Comparison of ENCODE assay signal across 8 mouse cellular contexts in genomic region chr5:64159781-64160704, GRCm38 (mm10). TPM values are rescaled to one million over a fixed set of nuclear protein-coding genes. Genes with fewer than 3 reads are reported as not detected.
DNase-seq lines count a peak whose midpoint lies in the region; ATAC-seq lines count a peak whose summit lies in the region.

No protein-coding gene starts in this region.

- H3K4me1 ChIP-seq in intestine, embryonic 15.5 days (replicated peaks): peaks cover 15% of the 10 kb centered on the region; the same call in 1 of the 2 replicates

- WGBS in intestine, embryonic 15.5 days: 0% methylated on average over 54 of the region's 63 CpGs

- peak overlapping the region; percentile 67 for H3K9ac ChIP-seq in intestine, embryonic 15.5 days

- DNase-seq in R1 (ENCODE audit: low read depth, low spot score): peak; percentile 65
- peak; percentile 46 to 62 for DNase-seq in cerebellum, postnatal 4 days (ENCODE audit: low spot score in 2 of 2)
- DNase-seq in gastrocnemius, postnatal 36 days: peak; percentile 62 to 65
- DNase-seq in left cerebral cortex, postnatal 36 days (ENCODE audit: low spot score in 2 of 2): peak; percentile 78 to 82
- peak; percentile 68 for DNase-seq in mesoderm, embryonic 11.5 days (ENCODE audit: low read depth, low spot score)
- peak; percentile 83 for DNase-seq in right cerebral cortex, postnatal 25 days
- peak; percentile 52 for DNase-seq in urinary bladder, postnatal 25 days (ENCODE audit: low spot score)

- H3K9me3 ChIP-seq in intestine, embryonic 15.5 days: no peaks in the 10 kb centered on the region

- peak overlapping the region; percentile 98 for H3K4me2 ChIP-seq in intestine, embryonic 15.5 days (replicated peaks)

- H3K36me3 ChIP-seq in intestine, embryonic 15.5 days: no peaks in the 10 kb centered on the region

- H3K27ac ChIP-seq in intestine, embryonic 15.5 days: peak overlapping the region; percentile 51

- intact Hi-C loops in gastrocnemius, postnatal 36 days (cut with DNase I): no loop called here
- intact Hi-C loops in left cerebral cortex, postnatal 36 days (cut with DNase I): no loop called here

- H3K27me3 ChIP-seq in intestine, embryonic 15.5 days (replicated peaks): no peaks in the 10 kb centered on the region; the same call in 1 of the 2 replicates

- peak; percentile 73 for ATAC-seq in intestine, embryonic 15.5 days

- peak overlapping the region; percentile 80 for H3K4me3 ChIP-seq in intestine, embryonic 15.5 days (replicated peaks)

RNA-seq across cellular contexts. Expression of gene Tbc1d1, which starts 3.9 kb away (rescaled TPM):
- 10 to 100 TPM; 61.5 to 63.0 TPM for total RNA-seq in gastrocnemius, postnatal 36 days (2021)
- polyA plus RNA-seq in intestine, embryonic 15.5 days (2015; fragmentation: Nextera tagmentation; extraction: Ambion mirVana): 32.1 and 32.3 TPM in 2 replicates
- 10 to 100 TPM; 15.6 to 19.5 TPM for total RNA-seq in left cerebral cortex, postnatal 36 days (2021)

Comparison
In these comparisons a context has a peak if more than half of its experiments do, and no peak if none do; other contexts are left out.
1. Peak in every context shown above with its lines: DNase-seq, ATAC-seq, H3K4me3 ChIP-seq and H3K27ac ChIP-seq.